Mouse (Mus musculus) spleen, adult 12 weeks (tissue): Measurements from ENCODE around the gene Mark4.

Experiments used
- DNase-seq: peaks from one replicate; pipeline ENCODE4 v3.0.0; 2022; ENCODE audit warnings: low spot score

The Mark4 gene

GRCm38 (mm10) chr7:19469404-19469803, 10.8 kb upstream of the Mark4 start:
- no peak for DNase-seq

- no peak for DNase-seq
Measured at GRCm38 (mm10) chr7:19468279-19468678, 9.7 kb upstream of the Mark4 start.

GRCm38 (mm10) chr7:19467638-19468037, 9.0 kb upstream of the Mark4 start:
- DNase-seq, result no peak

GRCm38 (mm10) chr7:19466602-19467145, 8.1 kb upstream of the Mark4 start:
- no peak for DNase-seq

GRCm38 (mm10) chr7:19464367-19465307, 6.0 kb upstream of the Mark4 start:
- DNase-seq, result no peak

- DNase-seq, result no peak
Measured at GRCm38 (mm10) chr7:19462884-19463381, 4.3 kb upstream of the Mark4 start, which contains the start of gene Exoc3l2. TSS of gene Exoc3l2 (plus strand) at chr7:19463331.

- no peak for DNase-seq
Measured at GRCm38 (mm10) chr7:19462443-19462842, 3.8 kb upstream of the Mark4 start.

- peak; percentile 26 for DNase-seq
Measured at GRCm38 (mm10) chr7:19461488-19461887, 2.9 kb upstream of the Mark4 start.

GRCm38 (mm10) chr7:19460500-19460899, 1.9 kb upstream of the Mark4 start:
- no peak for DNase-seq

- no peak for DNase-seq
Measured at GRCm38 (mm10) chr7:19459144-19459870, 686 bp upstream of the Mark4 start.

- no peak for DNase-seq
Measured at GRCm38 (mm10) chr7:19458072-19458486, 542 bp downstream of the Mark4 start.

GRCm38 (mm10) chr7:19457414-19458071, 1.1 kb downstream of the Mark4 start:
- DNase-seq, result no peak

GRCm38 (mm10) chr7:19456628-19457027, 2.0 kb downstream of the Mark4 start:
- DNase-seq, result no peak

- DNase-seq, result no peak
Measured at GRCm38 (mm10) chr7:19455819-19456495, 2.7 kb downstream of the Mark4 start.

GRCm38 (mm10) chr7:19455186-19455585, 3.4 kb downstream of the Mark4 start:
- DNase-seq, result no peak

- no peak for DNase-seq
Measured at GRCm38 (mm10) chr7:19449165-19449564, 9.5 kb downstream of the Mark4 start.

- no peak for DNase-seq
Measured at GRCm38 (mm10) chr7:19447689-19448088, 10.9 kb downstream of the Mark4 start.

GRCm38 (mm10) chr7:19444801-19445200, 13.8 kb downstream of the Mark4 start:
- DNase-seq, result no peak

GRCm38 (mm10) chr7:19443344-19443743, 15.3 kb downstream of the Mark4 start:
- DNase-seq, result peak; percentile 62

- DNase-seq, result no peak
Measured at GRCm38 (mm10) chr7:19441448-19442091, 17.1 kb downstream of the Mark4 start.

GRCm38 (mm10) chr7:19437048-19437447, 21.6 kb downstream of the Mark4 start:
- no peak for DNase-seq
